Mouse (Mus musculus) cortical plate, adult 2 months (tissue): Measurements from ENCODE around the gene Nprl3.
A peak's percentile ranks its signal among the peaks of the same experiment; 100 is the strongest.
"Not testable (repeated sequence)": the region's sequence is repeated elsewhere in the genome, so short reads cannot be mapped to it uniquely, and the experiment has no call there.

Experiments
- CTCF ChIP-seq: fragments of 200-500 bp; IDR thresholded peaks from 2 replicates; pipeline ENCODE4 v1.5.1; 2011; ENCODE audit warnings: mild to moderate bottlenecking, control low read depth, low read length; ENCODE audit not compliant: insufficient read depth; ENCODE audit errors: extremely low read depth
- POLR2A ChIP-seq: fragments of 200-500 bp; IDR thresholded peaks from 2 replicates; pipeline ENCODE4 v1.6.1; 2011; ENCODE audit warnings: mild to moderate bottlenecking, low read length, control low read depth; ENCODE audit not compliant: insufficient read depth; ENCODE audit errors: extremely low read depth

- TF ChIP-seq POLR2A: not testable (repeated sequence)
- peak; percentile 45 for TF ChIP-seq CTCF
Measured at GRCm38 (mm10) chr11:32299865-32300264, 32.4 kb upstream of the Nprl3 start, which contains the start of gene Hbq1a.
